In the genomic region with DNA sequence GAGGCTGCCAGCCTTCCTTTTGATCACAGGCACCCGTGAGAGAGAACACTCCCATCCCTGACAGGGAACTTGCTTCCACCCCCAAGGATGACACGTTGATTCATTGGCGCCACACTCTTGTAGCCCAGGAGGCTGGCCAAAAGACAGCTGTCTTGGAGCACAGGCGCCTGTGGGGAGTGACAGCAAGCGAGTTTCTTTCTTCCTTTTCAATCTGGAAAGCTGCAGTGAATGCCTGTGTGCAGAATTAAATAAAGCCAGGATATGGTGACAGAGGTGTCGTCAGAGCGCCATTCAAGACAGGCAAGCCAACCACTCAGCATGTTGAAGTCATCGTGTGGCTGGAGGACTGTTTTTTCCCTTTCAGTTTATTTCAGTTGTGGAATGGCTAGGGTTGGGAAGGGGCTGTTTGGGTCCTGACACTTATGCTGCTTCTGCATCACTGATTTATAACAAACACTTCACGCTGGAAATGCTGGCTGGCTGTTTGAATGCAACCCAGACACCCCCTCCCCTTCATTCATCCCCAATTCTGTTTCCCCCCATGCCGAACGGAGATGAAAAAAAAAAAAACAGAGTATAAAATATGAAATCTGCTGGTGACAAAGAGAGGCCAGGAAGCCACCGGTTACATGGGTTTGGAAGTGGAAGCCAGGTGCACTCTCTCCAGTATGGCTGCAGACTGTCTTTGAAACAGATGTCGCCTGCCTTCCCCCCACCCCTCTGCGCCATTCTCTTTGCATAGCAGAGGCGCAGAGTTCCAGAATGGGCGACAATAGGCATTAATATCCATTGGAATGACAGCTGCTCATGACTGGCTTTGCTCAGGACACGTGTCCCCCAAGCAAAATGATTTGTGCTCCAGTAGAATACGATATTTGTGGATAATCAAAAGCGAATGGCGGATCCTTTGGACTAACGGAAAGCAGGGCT, we compare ENCODE assay signal across 9 mouse cellular contexts. TPM values are rescaled to one million over a fixed set of nuclear protein-coding genes. Genes with fewer than 3 reads are reported as not detected.
DNase-seq lines count a peak whose midpoint lies in the region; ATAC-seq lines count a peak whose summit lies in the region.
"Had no signal": no experiment of that assay in that cellular context is flagged by ENCODE, and none has a peak within 500 bp of the region (broad histone marks: within the 10 kb centered on the region; RNA-seq: fewer than 3 reads in every experiment).

No protein-coding gene starts in this region.

- peak; percentile 77 for ATAC-seq in forebrain, embryonic 13.5 days
- ATAC-seq in hindbrain, embryonic 13.5 days (ENCODE audit: low FRiP score): peak; percentile 84

- H3K4me1 ChIP-seq in forebrain, embryonic 13.5 days: peaks cover 20% of the 10 kb centered on the region
- peaks cover 19% of the 10 kb centered on the region for H3K4me1 ChIP-seq in hindbrain, embryonic 13.5 days (replicated peaks)
- H3K4me1 ChIP-seq: liver, embryonic 13.5 days had no signal

- no peaks in the 10 kb centered on the region for H3K36me3 ChIP-seq in forebrain, embryonic 13.5 days (ENCODE audit: poor library complexity, severe bottlenecking)
- no peaks in the 10 kb centered on the region for H3K36me3 ChIP-seq in hindbrain, embryonic 13.5 days
- H3K36me3 ChIP-seq: liver, embryonic 13.5 days had no signal

- DNase-seq in kidney, postnatal 4 days: peak; percentile 41 to 43
- DNase-seq in kidney, adult 8-10 months: no peak
- DNase-seq in neural tube, embryonic 10.5 days (ENCODE audit: extremely low spot score, low spot score): peak; percentile 41
- no peak for DNase-seq in ovary, adult 18-20 months (ENCODE audit: low spot score)
- DNase-seq in gastrocnemius, adult 18-20 months (ENCODE audit: low spot score): no peak
- no peak for DNase-seq in T-cell, adult 2 months (ENCODE audit: low spot score)
- DNase-seq: liver, embryonic 13.5 days had no signal

- H3K27ac ChIP-seq in forebrain, embryonic 13.5 days: peak overlapping the region; percentile 76
- peak overlapping the region; percentile 76 for H3K27ac ChIP-seq in hindbrain, embryonic 13.5 days
- H3K27ac ChIP-seq: liver, embryonic 13.5 days had no signal

- 27% methylated on average over 21 of the region's 21 CpGs for WGBS in forebrain, embryonic 13.5 days
- 25% methylated on average over 21 of the region's 21 CpGs for WGBS in hindbrain, embryonic 13.5 days

- no peaks in the 10 kb centered on the region for H3K27me3 ChIP-seq in forebrain, embryonic 13.5 days
- H3K27me3 ChIP-seq in hindbrain, embryonic 13.5 days: no peaks in the 10 kb centered on the region
- H3K27me3 ChIP-seq: liver, embryonic 13.5 days had no signal

- no peak overlapping the region for H3K4me3 ChIP-seq in forebrain, embryonic 13.5 days
- H3K4me3 ChIP-seq in hindbrain, embryonic 13.5 days: peak overlapping the region; percentile 4; the same call in 1 of the 2 replicates
- H3K4me3 ChIP-seq: liver, embryonic 13.5 days had no signal

- peak overlapping the region; percentile 48 for H3K4me2 ChIP-seq in forebrain, embryonic 13.5 days
- H3K4me2 ChIP-seq in hindbrain, embryonic 13.5 days: peak overlapping the region; percentile 36
- H3K4me2 ChIP-seq: liver, embryonic 13.5 days had no signal

- H3K9ac ChIP-seq in forebrain, embryonic 13.5 days: no peak overlapping the region; the same call in 1 of the 2 replicates
- peak overlapping the region; percentile 52 for H3K9ac ChIP-seq in hindbrain, embryonic 13.5 days
- H3K9ac ChIP-seq: liver, embryonic 13.5 days had no signal

- H3K9me3 ChIP-seq in forebrain, embryonic 13.5 days (replicated peaks): no peaks in the 10 kb centered on the region
- peaks cover under 1% of the 10 kb centered on the region; the same call in 1 of the 2 replicates for H3K9me3 ChIP-seq in hindbrain, embryonic 13.5 days
- H3K9me3 ChIP-seq: liver, embryonic 13.5 days had no signal

RNA-seq across cellular contexts. Expression of gene Nrp2, which starts 20.4 kb away (rescaled TPM):
- polyA plus RNA-seq in forebrain, embryonic 13.5 days (2015; fragmentation: Nextera tagmentation; extraction: Ambion mirVana): 19.5 and 28.3 TPM in 2 replicates
- polyA plus RNA-seq in hindbrain, embryonic 13.5 days (2015; fragmentation: Nextera tagmentation; extraction: Ambion mirVana): 34.8 and 35.7 TPM in 2 replicates
- total RNA-seq in gastrocnemius, adult 18-20 months (2021): 1 to 10 TPM; 3.7 to 8.0 TPM

Comparison
In these comparisons a context has a peak if more than half of its experiments do, and no peak if none do; other contexts are left out.
1. DNase-seq: peak in kidney, postnatal 4 days (2 of 2) and neural tube, embryonic 10.5 days (single experiment); none in kidney, adult 8-10 months (0 of 2), ovary, adult 18-20 months (single experiment), gastrocnemius, adult 18-20 months (single experiment) and T-cell, adult 2 months (single experiment).